Mouse (Mus musculus) bone marrow, adult 2 months (tissue): ENCODE data around the gene Slc35f4.

Source experiments
- CTCF ChIP-seq: fragments of 200-500 bp; IDR thresholded peaks from 2 replicates; pipeline ENCODE4 v1.5.1; 2011; ENCODE audit warnings: low read length, control low read depth; ENCODE audit not compliant: control insufficient read depth, insufficient read depth
- POLR2A ChIP-seq: fragments of 200-500 bp; IDR thresholded peaks from 2 replicates; pipeline ENCODE4 v1.6.1; 2011; ENCODE audit warnings: low read depth, mild to moderate bottlenecking, control low read depth, low read length, borderline replicate concordance; ENCODE audit not compliant: control insufficient read depth

DNA sequence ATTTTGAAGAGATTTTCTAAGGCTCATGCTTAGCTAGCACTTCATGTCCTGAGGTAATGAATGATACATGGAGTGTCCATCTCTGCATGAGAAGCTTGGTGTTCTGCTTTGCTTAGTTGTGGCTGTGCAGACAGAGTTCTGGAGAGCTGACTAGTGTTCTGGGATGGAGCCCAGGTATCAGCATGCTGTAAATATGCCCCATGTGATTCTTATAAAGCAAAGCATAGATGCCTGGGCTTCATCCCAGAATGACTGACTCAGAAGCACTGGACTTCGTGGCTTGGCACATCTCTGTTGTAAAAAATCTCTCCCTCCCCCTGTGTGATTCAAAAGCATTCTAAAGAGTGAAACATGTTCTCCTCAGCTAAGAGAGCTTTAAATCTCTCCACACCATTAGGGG lies 32.1 kb downstream of the Slc35f4 start:
- no peak for TF ChIP-seq CTCF
- TF ChIP-seq POLR2A = no peak
